Mouse (Mus musculus) midbrain, postnatal 0 days (tissue): ENCODE measurements around the gene N4bp2l2. TPM values are rescaled to one million over a fixed set of nuclear protein-coding genes. Genes with fewer than 3 reads are reported as not detected.

Experiments used
- ATAC-seq: fragments of 200-750 bp; cut with Nextera tagmentation; 2 replicates; pipeline ENCODE4 v1.8.0; 2017; ENCODE audit warnings: moderate number of reproducible peaks, mild to moderate bottlenecking, moderate TSS enrichment, moderate library complexity; ENCODE audit not compliant: low FRiP score
- DNase-seq: peaks from one replicate; pipeline ENCODE4 v3.0.0-alpha.2; 2015; ENCODE audit warnings: low spot score
- H3K27ac ChIP-seq: fragments of 300-500 bp; sonication (generic); 2 replicates; pipeline ENCODE4 v1.5.1; 2014; ENCODE audit warnings: low read depth, mild to moderate bottlenecking, low read length, mixed read lengths
- H3K27me3 ChIP-seq: fragments of 300-500 bp; sonication (generic); 2 replicates; pipeline ENCODE4 v1.6.1; 2014; ENCODE audit warnings: low read length, control low read depth, mixed read lengths; ENCODE audit not compliant: insufficient read depth
- H3K36me3 ChIP-seq: fragments of 300-500 bp; sonication (generic); 2 replicates; pipeline ENCODE4 v1.6.1; 2014; ENCODE audit warnings: low read length, control low read depth, mixed read lengths; ENCODE audit not compliant: insufficient read depth
- H3K4me1 ChIP-seq: fragments of 300-500 bp; sonication (generic); 2 replicates; pipeline ENCODE4 v1.6.1; 2014; ENCODE audit warnings: mild to moderate bottlenecking, control low read depth, antibody characterized with exemption, low read length, mixed read lengths; ENCODE audit not compliant: insufficient read depth
- H3K4me2 ChIP-seq: fragments of 300-500 bp; sonication (generic); 2 replicates; pipeline ENCODE4 v1.6.1; 2014; ENCODE audit warnings: low read depth, mild to moderate bottlenecking, low read length, mixed read lengths; ENCODE audit not compliant: poor library complexity, severe bottlenecking
- H3K4me3 ChIP-seq: fragments of 300-500 bp; sonication (generic); 2 replicates; pipeline ENCODE4 v1.5.1; 2014; ENCODE audit warnings: low read depth, mild to moderate bottlenecking, low read length, moderate library complexity
- H3K9ac ChIP-seq: fragments of 300-500 bp; sonication (generic); replicated peaks from 2 replicates; pipeline ENCODE4 v1.6.1; 2014; ENCODE audit warnings: mild to moderate bottlenecking, low read length, moderate library complexity, mixed read lengths; ENCODE audit not compliant: poor library complexity, severe bottlenecking
- H3K9me3 ChIP-seq: fragments of 300-500 bp; sonication (generic); 2 replicates; pipeline ENCODE4 v1.6.1; 2016; ENCODE audit warnings: low read length, control low read depth
- CTCF ChIP-seq: IDR thresholded peaks from 2 replicates; pipeline ENCODE4 v1.5.1; 2016; ENCODE audit warnings: antibody characterized with exemption, mild to moderate bottlenecking
- WGBS: fragments of 180-500 bp; shearing (Covaris S2); extraction: QIAGEN DNeasy Blood & Tissue Kit; methylation state at CpG from one replicate; pipeline ENCODE4 v1.1.7; 2014; 5-methylcytosine and 5-hydroxymethylcytosine counted together
- polyA plus RNA-seq: library from polyadenylated mRNA; unstranded; fragments of >200 nt; fragmentation: Nextera tagmentation; extraction: Ambion mirVana; gene quantifications from 2 replicates; pipeline ENCODE4 v1.2.1, GENCODE M21; 2015
- total RNA-seq: library from RNA; depleted of rRNA; stranded (reverse); fragments of >200 nt; gene quantifications from 2 replicates; pipeline ENCODE4 v1.2.3, GENCODE M21; 2014; rRNA removed

Gene N4bp2l2
- total and polyA plus RNA-seq, 2 experiments from 2014 or later = 29.1 to 38.9 TPM

GRCm38 (mm10) chr5:150560851-150561250 is 105.1 kb downstream of the N4bp2l2 start:
- TF ChIP-seq CTCF = no peak
- H3K27me3 ChIP-seq = no peaks in the 10 kb centered on the region
- H3K9ac ChIP-seq = no peak overlapping the region
- H3K4me3 ChIP-seq = no peak overlapping the region
- WGBS = 95% methylated on average over 5 of the region's 5 CpGs
- no peak overlapping the region for H3K27ac ChIP-seq
- ATAC-seq = no peak
- H3K4me1 ChIP-seq = no peaks in the 10 kb centered on the region
- no peaks in the 10 kb centered on the region for H3K9me3 ChIP-seq
- H3K36me3 ChIP-seq = peaks cover 9% of the 10 kb centered on the region; the same call in 1 of the 2 replicates
- no peak overlapping the region for H3K4me2 ChIP-seq
- DNase-seq = no peak

GRCm38 (mm10) chr5:150559519-150560103 is 106.4 kb downstream of the N4bp2l2 start:
- TF ChIP-seq CTCF = no peak
- Histone ChIP-seq H3K27ac (no peak overlapping the region), H3K4me3 (no peak overlapping the region), H3K27me3 (no peaks in the 10 kb centered on the region), H3K9me3 (no peaks in the 10 kb centered on the region), H3K9ac (no peak overlapping the region), H3K36me3 (peaks cover 9% of the 10 kb centered on the region; the same call in 1 of the 2 replicates), H3K4me1 (no peaks in the 10 kb centered on the region), H3K4me2 (no peak overlapping the region)
- ATAC-seq = no peak
- DNase-seq = no peak
- 90% methylated on average over 6 of the region's 6 CpGs for WGBS

Other genes starting within 250 kb of the N4bp2l2 start
- not detected in 2 replicates for gene Zar1l, start 148.0 kb downstream of the N4bp2l2 start, total RNA-seq
- gene Zar1l, start 148.0 kb downstream of the N4bp2l2 start, polyA plus RNA-seq = not detected in 2 replicates
- 9.4 and 14.0 TPM in 2 replicates for gene Brca2, start 143.6 kb downstream of the N4bp2l2 start, total RNA-seq
- gene Brca2, start 143.6 kb downstream of the N4bp2l2 start, polyA plus RNA-seq = 10.7 and 10.8 TPM in 2 replicates
- 16.8 and 20.5 TPM in 2 replicates for gene N4bp2l1, start 69.0 kb downstream of the N4bp2l2 start, total RNA-seq
- 38.0 and 40.1 TPM in 2 replicates for gene N4bp2l1, start 69.0 kb downstream of the N4bp2l2 start, polyA plus RNA-seq
- 44.1 and 62.6 TPM in 2 replicates for gene Pds5b, start 7.6 kb upstream of the N4bp2l2 start, total RNA-seq
- 17.9 and 18.8 TPM in 2 replicates for gene Pds5b, start 7.6 kb upstream of the N4bp2l2 start, polyA plus RNA-seq